Mouse (Mus musculus): Measurements from ENCODE around the gene Mrpl20.

Mrpl20 gene

GRCm38 (mm10) chr4:155802741-155803339 is at the start of gene Mrpl20:
Gene Mrpl20, plus strand, starts transcription at chr4:155802878.
- no peak for DNase-seq

DNA sequence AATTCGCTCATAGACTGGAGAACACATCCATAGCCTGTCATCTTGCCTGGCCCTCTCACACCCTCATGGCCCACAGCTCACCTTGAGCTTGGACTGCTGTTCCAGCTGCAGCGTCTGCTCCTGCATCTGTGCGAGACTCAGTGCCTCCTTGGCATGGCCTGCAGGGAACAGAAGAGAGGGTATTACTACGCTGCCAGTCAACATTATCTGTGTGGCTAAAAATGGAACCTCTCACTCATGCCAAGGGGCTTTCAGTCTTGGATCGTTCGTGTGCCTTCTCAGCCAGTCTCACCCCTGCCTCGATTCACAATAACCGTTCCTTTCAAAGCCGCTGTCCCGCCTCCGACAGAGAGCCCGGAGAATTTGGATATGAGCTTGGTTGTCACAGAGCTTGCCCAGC is 45.7 kb upstream of the Mrpl20 start:
- DNase-seq, result no peak

DNA sequence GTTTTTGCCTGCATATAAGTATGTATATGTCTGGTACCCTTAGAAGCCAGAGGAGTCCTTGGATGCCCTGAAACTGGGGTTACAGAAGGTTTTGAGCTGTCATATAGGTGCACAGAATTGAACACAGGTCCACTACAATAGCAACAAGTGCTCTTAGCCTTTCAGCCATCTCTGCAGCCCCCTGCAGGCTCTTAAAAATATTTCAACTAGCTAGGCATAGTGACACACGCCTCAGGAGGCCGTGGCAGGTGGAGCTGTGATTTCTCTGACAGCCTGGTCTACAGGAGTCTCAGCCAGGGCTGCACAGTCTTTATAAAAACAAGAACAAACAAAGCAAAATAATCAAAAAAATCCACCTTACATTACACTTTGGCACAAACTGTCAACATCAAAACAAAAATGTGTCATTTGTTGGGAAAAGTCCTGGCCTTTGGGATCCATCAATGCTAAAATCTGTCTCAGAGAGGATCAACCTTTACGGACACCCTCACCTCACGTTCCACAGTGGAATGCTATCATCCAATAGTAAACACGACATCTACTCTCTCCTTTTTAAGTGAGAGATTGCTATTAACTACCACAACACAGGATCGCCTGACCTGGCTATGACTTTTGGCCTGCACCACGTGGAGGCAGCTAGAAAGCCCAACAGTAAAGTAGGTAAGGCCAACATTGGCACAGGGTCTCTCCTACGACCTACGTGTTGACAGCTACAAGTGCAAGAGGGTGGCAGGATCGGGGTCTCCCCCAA is 42.6 kb upstream of the Mrpl20 start:
- DNase-seq, result peak; percentile 33

DNA sequence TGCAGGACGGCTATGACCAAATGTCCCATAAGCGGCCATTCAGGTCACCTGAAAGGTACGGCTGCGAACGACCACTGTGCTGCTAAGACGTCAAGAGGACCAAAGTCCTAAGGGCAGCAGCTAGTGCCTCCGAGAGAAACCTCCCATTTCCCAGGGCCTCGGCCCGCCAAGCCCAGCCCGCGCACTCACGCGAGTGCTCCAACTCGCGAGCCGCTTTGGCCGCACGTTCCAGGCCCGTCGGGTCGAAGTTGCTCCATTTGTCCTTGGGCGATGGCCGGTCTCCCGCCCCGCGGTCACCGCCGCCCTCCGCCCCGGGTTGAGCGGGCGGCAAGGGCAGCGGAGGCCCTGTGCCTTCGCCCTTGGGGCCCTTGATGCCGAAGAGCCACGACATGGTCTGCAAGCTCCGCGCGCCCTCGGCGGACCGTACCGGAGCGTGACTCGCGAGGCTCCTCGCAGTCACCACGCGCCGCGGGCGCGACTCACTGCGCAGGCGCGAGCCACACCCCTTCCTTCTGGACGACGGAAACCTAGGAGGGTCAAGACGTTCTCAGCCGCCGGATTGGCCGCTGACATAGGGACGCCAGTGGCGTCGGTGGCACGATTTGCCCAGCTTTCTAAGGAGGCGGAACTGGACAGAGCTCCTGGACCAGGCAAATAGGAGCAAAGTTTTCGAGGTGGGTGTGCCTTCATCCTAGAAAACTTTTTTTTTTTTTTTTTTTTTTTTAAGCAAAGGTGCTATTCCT is 41.9 kb upstream of the Mrpl20 start, which contains the start of gene Atad3a:
TSS of gene Atad3a (minus strand) at position 481 of the 743 bp plus-strand sequence.
- DNase-seq, result peak; percentile 97 to 99

DNA sequence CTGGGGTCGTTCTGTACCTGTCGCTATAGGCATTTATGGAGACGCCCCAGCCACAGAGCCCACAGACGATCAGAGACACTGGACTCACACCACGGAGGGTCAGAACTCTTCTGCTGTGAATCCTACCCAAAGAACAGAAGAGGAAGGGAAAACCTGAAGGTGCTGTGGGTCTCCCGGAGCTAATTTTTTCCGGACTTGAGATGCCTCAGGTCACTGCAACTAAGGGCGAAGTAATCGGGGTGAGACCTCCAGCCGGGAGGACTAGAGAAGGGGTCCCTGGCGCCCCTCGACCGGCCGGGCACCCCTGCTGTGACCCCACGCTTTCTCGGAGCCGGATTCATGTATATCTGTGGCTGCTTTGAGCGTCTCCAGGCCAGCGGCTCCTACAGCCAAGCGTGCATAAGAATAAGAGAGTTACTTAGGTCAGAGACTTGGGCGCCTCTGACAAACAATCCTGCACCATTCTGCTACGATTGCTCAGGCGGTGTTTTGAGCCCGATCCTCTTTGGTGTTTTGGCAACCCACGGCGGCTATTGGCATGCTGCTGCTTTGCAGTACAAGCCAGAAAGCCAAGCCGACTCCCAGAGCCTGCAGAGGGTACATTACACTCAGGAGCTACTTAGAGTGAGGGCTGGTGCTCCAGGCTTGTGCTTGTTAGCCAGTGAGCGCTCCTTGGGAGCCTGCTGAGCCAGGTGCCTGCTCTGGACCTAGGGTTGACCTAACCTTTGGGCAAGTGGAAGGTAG is 41.1 kb upstream of the Mrpl20 start:
- DNase-seq, result no peak

- no peak for DNase-seq
These were observed 40.3 kb upstream of the Mrpl20 start for GRCm38 (mm10) chr4:155762357-155762756.

DNA sequence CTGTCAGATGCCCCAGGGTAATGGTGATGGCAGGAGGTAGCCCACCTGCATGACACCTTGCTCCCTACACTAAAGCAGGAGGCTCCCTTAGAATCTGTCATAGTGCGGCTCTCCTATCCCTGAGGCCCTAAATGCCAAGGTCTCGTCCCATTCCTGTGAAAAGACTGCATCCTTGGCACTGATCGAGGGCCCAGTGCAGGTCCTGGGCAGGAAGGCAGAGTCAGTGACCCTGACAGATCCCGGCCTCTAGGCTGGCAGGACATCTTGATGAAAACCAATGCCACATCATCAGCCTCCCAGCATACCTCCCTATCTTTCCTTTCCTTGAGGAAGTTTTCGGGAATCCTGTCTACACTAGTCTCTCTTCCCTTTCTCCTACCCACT is 33.2 kb upstream of the Mrpl20 start:
- no peak for DNase-seq

DNA sequence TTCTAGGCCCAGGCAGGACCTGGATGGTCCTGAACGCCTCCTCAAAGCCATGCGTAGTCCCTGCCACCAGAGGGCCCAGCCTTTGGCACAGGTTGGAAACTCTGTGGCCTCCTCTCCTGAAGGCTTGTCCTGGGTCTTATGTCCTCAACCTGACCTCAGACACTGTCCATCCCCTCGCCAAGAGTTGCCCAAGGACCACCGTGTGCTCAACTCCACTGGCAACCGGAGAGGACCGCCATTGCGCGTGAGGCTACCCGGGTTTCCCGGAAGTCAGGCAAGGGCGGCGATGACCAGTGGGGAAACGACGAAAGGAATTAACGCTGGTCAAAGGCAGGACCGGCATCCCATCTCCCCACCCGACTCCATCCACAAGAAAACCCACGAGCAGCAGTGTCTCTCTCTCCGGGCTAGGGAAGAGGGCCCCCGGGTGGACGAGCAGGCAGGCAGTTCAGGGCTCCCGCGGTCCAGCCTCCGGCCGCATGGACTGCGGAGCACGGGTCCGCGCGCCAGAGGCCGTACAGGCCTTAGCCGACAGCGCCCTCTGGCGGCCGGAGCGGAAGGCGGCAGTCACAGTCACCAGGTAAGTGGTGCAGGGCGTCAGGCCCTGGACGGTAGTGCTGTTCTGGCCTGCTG is 32.7 kb upstream of the Mrpl20 start:
- peak; percentile 96 for DNase-seq

DNA sequence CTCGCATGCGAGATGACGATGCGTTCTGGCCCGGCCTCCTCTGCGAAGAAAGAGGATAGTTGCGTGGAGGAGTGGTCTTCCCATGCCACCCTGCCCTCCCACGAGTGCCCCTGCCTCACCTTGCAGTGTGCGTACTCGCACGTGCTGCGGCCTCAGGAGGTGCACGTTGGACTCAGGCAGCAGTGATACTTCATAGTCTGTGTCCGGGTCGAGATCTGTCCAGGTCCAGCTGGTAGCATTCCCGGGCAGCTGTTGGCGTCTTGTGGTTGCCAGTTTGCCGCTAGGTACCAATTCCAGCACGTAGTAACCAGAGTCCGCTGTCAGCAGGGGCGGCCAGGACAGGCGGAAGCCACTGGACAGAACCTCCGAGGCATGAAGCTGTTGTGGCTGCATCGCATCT is 32.1 kb upstream of the Mrpl20 start:
- DNase-seq, result no peak

DNA sequence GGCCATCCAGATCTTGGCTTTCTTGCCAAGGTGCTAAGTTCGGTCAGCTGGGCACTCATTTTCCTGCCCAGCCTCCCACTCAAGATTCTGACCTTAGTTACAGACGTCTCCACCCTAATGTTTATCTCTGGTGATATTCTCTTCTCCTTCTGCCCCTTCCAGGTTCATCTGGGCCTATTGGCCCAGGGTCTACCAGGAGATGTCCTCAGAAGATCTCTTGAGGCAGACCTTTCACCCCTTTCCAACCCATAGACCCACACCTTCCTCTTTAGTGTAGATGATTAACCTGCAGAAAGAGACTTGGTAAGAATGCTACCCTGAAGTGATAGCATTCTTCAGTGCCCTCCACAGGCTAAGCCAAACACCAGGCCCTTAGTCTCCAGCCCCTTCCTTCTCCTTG is 31.0 kb upstream of the Mrpl20 start:
- DNase-seq, result no peak

DNA sequence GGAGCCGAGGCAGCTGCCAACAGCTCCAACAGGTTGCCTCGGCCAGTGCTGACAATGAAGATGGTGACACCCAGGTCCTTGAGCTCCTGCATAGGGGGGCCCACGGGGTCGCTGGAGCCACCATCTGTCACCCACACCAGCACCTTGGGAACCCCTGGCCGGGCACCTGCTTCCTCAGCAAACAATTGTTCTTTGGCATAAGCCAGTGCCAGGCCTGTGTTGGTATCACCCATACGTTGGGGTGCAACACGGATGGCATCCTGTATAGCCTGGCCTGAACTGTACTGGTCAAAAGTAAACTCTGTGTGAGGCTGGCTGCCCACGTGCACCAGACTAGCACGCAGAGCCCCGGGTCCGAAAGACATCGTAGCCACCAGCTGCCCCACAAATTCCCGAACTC is 29.9 kb upstream of the Mrpl20 start:
- peak in 1 of 2 experiments; percentile 9 for DNase-seq

DNA sequence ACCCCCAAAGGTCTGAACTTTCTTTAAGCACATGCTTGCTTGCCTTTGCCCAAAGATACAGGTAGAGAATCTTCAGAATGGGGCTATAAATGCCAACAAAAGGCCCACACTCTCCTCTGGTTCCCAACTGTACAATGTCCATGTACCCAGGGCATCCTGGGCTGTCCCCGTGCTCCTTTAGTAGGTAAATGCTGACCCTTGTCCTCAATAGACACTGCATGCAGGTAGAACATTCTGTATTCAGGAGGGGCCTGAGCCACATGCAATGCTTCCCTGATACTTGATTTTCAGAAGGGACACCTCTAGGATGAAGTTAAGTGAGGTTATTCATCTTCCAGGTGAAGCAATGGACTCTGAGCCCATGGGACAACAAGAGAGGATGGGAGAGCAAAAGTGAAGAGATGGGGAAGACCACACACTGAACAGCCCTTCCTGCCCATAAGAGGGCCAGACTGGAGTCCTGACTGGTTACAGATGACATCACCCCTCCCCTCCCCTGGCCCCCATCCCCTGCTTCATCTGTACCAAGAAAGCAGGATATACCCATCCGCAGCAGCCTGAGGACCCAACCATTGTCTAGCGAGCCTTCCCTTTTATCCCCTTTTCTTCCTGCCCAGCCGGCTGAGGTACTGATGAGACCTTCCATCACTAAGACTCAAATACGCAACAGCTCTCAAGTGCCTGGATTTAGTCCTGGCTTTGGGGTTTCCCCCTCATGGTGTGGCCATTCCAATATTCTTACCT is 29.2 kb upstream of the Mrpl20 start:
- DNase-seq, result peak in 1 of 2 experiments; percentile 7

GRCm38 (mm10) chr4:155774280-155774754 is 28.4 kb upstream of the Mrpl20 start, which contains the start of gene Vwa1:
Gene Vwa1, minus strand, starts transcription at chr4:155774698.
- DNase-seq, result peak; percentile 83 to 87

DNA sequence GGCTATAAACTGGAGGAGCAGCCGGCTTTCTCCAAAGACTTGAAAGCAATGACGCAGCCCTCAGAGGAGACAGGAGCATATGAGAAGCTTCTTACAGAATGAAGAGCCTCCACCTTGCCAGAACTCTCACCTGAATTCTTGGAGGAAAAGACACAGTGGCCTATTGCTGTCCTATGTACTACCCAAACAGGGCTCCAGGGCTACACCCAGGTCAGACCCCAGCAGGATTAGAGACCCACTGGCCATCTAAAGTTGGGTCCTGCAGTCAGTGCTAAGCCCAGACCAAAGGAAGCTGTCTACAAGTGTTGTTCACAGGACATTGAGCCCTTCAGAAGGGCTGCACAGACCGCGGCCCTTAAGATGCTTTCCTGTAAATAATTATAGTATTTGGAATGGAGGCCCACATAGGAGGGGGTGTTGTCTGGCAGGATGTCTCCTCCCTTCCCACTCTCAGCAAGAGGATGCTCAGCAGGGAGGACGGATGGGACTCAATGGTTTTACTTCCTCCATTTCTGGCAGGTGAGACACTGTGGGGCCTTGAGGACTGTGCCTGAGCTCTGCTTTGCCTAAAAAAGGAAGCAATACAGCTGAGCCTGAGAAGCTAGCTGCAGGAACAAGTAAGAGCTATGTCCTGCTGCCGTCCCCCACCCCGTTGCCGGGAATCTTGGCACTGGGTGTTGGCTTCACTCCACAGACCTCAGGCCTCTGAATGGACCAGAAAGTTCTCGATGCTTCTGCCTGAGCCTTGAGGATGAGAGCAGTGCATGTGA is 27.5 kb upstream of the Mrpl20 start:
- peak; percentile 59 to 60 for DNase-seq

DNA sequence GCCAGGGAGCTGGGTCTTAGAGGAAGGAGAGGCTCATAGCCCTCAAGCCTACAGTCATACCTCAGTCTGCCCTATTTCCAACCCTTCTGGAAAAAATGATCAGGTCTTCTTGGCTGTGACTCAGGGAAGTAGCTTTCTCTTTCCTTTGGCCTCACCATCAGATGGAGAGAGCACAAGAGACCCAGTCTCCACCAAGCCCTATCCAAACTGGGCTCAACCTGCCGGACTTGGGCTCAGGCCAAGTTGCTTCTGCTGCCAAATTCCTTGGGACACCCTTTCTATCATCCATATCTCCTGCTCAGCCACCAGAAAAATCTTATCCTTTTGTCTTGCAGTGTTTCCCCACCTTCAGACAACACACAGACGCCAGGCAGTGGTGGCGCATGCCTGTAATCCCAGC is 26.8 kb upstream of the Mrpl20 start:
- DNase-seq, result peak; percentile 75 to 76

GRCm38 (mm10) chr4:155776704-155777335 is 25.9 kb upstream of the Mrpl20 start:
- DNase-seq, result no peak

DNA sequence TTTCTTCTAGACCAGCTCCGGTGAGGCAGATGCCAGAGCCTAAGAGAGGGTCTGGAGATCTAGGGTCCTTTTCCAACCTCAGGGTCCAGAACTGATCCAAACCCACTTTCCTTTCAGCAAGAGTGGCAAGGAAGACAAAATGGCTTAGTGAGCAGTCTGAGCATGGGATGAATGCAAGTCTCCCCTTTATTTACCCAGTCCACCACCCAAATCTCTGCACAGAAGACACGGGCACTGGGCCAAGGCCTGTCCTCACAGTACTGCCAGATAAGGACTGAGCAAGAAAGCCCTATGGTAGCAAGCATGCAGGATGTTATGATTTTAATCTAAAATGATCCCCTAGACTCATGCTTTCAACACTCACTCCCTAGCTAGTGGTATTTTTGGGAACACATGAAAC is 24.9 kb upstream of the Mrpl20 start:
- DNase-seq, result peak in 1 of 2 experiments; percentile 25

DNA sequence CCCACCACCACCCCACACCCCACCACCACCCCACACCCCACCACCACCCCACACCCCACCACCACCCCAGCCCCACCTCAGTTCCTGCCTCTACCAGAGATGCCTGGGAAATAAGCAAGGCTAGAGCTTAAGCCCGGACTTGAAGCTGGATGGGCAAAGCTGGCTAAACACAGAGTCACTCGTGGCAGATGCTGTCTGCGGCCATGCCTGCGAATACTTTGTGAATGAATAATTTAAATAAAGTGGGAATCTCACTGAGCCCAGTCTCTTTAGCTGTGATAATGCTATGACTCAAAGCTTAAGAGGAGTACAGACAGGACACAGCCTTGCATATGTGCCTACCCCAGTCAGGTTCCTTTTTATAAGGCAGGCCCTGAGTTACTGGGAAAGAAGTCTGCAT is 23.2 kb upstream of the Mrpl20 start:
- DNase-seq, result no peak

DNA sequence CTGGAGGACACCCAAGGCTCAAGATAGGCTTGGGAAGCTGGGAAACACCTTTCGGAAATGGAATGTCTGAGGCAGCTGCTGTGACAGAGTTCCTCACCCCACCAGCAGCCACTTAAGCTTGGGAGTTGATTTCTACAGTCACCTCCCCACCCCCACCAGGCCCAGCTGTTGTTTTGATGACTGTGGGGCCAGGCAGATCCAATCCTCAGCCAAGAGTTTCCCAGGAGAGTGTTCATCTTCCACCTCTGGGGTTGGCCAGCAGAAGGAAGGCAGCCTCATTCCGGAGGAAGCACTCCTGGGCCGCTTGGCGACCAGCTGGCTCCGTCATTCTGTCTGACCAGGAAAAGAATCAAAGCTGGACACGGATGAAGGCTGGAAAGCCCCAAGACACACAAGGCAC is 21.8 kb upstream of the Mrpl20 start:
- DNase-seq, result no peak

GRCm38 (mm10) chr4:155783486-155784080 is 19.1 kb upstream of the Mrpl20 start:
- no peak for DNase-seq
